Mouse (Mus musculus) CH12.LX (cell line): ENCODE results near the gene Sft2d1.

Source experiments
- CTCF ChIP-seq, 2 experiments: IDR thresholded peaks in 1 of 2; conservative IDR thresholded peaks in 1 of 2; 2 replicates each; pipeline ENCODE4 v1.5.1; 2011 to 2012; ENCODE audit warnings: low read depth in 2 of 2, low read length in 2 of 2, improper control_type of control experiment in 1 of 2, inconsistent platforms in 1 of 2, mild to moderate bottlenecking in 1 of 2, moderate library complexity in 1 of 2
- JUND ChIP-seq: conservative IDR thresholded peaks from 2 replicates; pipeline ENCODE4 v1.6.1; 2011; ENCODE audit warnings: low read depth, low read length, improper control_type of control experiment
- POLR2A ChIP-seq: IDR thresholded peaks from 2 replicates; pipeline ENCODE4 v1.6.1; 2011; ENCODE audit warnings: low read depth, mild to moderate bottlenecking, improper control_type of control experiment, low read length
- SMC3 ChIP-seq: IDR thresholded peaks from 2 replicates; pipeline ENCODE4 v1.6.1; 2011; ENCODE audit warnings: low read depth, low read length, improper control_type of control experiment
- USF1 ChIP-seq: IDR thresholded peaks from 2 replicates; pipeline ENCODE4 v1.6.1; 2014; ENCODE audit warnings: low read depth, mild to moderate bottlenecking, inconsistent platforms, low read length, improper control_type of control experiment
- ZNF384 ChIP-seq: IDR thresholded peaks from 2 replicates; pipeline ENCODE4 v1.6.1; 2012; ENCODE audit warnings: low read depth, low read length, improper control_type of control experiment, inconsistent platforms

DNA sequence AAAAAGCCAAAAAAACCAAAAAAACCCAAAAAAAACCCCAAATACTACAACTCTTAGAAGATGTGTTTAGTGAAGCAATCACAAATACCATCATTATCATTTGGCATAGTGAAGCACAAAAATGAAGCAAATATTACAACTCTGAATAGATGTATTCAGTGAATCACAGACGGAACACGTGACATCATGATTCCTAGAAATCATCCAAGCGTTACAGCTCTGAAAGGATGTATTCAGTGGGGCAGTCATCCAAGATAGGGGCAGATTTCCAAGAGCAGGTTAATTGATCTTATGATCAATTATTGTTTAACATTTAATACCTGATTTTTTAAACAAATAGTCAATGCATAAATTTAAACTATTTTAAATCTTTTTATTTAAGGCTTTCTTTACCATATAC is 33.6 kb upstream of the Sft2d1 start:
- TF ChIP-seq ZNF384 (no peak), CTCF (conservative IDR thresholded peaks at IDR 0.05 in 1 of 2, IDR thresholded peaks at IDR 0.05 in 1 of 2; ENCODE audit: low read depth in 2 of 2, low read length in 2 of 2) (no peak), USF1 (no peak), SMC3 (no peak), JUND (no peak), POLR2A (no peak)
